Mouse (Mus musculus) heart, adult 9 months (tissue): Measurements from ENCODE around the gene Zfp324.

Experiments
- DNase-seq, 2 experiments: peaks; one replicate each; pipeline ENCODE4 v3.0.0; 2022; ENCODE audit warnings: low spot score in 2 of 2

The Zfp324 gene

DNA sequence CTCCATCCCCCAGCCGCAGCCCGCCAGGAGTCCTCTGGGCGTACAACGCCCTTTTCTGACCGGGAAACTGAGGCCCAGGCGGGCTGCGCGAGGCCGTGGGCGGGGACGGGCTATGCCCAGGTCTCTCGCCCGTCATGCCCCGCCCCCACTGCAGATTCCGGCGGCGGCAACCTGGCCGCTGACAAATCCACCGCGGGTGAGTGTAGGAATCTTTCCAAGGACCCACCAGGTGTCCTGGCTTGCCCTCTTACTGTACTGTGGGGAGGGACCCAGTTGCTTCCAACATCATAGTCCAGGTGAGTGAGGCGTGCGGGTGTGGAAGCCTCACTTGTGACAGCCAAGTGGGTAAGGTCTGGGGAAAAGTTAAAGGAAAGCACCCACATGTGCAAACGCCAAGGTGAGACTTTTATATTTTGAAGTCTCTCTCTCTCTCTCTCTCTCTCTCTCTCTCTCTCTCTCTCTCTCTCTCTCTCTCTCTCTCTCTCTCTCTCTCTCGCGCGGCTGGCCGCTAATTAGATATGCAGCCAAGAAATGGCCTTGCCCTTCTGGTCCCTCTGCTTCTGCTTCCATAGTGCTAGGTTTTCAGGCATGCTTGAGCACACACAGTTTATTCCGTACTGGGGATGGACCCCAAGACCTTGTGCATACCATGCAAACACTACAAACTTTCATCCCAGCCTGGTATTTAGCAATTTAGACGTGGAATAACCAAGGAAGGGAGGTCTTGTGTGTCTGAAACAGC, 637 bp downstream of the Zfp324 start:
- DNase-seq = peak in 1 of 2 experiments; percentile 35

- no peak for DNase-seq
These were observed 5.3 kb downstream of the Zfp324 start for GRCm38 (mm10) chr7:12970906-12971305.

- peak; percentile 99 for DNase-seq
These were observed 12.2 kb downstream of the Zfp324 start, which contains the start of gene Zfp446 for GRCm38 (mm10) chr7:12977682-12978389. Gene Zfp446 (plus strand): TSS chr7:12977848.

DNA sequence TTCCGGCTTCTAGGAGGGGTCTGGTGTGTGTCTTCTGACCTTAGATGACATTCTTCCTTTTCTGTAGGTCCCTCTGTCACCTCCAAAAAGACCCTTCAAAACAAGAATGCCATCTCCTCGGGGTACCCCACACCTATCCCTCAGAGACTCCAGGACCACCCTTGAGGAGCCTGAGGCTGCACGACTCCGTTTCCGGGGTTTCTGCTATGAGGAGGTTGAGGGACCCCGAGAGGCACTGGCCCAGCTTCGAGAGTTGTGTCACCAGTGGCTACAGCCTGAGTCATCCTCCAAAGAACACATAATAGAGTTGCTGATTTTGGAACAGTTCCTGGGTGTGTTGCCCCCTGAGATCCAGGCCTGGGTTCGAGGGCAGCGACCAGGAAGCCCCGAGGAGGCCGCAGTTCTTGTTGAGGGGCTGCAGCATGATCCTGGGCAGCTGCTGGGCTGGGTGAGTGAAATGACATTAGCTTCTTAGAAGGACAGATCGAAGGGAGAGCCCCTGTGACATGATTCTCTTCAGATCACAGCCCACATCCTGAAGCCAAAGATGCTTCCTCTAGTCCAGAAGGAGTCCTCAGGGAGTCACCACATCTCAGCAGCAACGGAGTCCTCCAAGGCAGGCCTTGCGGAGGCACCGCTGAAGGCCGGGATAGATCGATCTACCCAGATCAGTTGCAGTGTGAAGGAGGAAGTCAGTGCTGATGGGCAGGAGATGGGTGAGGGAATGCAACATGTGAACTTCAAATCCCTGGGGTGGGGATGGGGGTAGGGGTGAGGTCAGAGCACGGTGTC, 13.5 kb downstream of the Zfp324 start:
- peak in 1 of 2 experiments; percentile 19 for DNase-seq

DNA sequence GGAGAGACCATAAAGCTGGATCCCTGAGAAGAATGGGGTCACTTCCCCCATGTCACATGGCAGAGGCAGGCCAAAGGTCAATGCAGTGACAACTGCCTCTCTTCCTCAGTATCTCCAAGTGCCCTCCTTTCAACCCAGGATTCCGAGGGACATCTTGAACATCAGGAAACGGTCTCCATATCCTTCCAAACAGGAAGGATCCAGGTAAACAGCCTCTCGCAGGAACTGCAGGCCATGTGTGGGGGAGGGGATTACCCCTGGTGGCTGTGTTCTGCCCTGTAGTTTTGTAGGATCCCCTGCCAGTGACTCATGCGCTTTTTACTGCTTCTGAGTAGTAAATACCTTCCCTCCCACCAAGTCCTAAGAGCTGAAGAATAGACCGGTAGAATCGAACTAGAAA, 14.1 kb downstream of the Zfp324 start:
- no peak for DNase-seq

GRCm38 (mm10) chr7:12980291-12980690, 14.7 kb downstream of the Zfp324 start:
- no peak for DNase-seq

- no peak for DNase-seq
These were observed 20.1 kb downstream of the Zfp324 start for GRCm38 (mm10) chr7:12985724-12986123.

DNA sequence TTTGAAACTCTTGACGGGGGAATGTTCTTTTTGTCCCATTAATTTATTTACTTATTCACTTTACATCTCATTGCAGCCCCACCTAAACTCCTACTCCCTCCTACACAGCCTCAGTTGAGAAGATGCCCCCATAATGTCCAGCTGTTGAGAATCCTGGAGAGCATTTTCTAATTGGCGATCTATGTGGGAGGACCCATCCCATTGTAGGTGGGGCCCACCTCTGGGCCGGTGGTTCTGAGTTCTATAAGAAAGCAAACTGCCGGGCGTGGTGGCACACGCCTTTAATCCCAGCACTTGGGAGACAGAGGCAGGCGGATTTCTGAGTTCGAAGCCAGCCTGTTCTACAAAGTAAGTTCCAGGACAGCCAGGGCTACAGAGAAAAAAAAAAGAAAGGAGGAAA, 21.3 kb downstream of the Zfp324 start:
- DNase-seq = no peak

DNA sequence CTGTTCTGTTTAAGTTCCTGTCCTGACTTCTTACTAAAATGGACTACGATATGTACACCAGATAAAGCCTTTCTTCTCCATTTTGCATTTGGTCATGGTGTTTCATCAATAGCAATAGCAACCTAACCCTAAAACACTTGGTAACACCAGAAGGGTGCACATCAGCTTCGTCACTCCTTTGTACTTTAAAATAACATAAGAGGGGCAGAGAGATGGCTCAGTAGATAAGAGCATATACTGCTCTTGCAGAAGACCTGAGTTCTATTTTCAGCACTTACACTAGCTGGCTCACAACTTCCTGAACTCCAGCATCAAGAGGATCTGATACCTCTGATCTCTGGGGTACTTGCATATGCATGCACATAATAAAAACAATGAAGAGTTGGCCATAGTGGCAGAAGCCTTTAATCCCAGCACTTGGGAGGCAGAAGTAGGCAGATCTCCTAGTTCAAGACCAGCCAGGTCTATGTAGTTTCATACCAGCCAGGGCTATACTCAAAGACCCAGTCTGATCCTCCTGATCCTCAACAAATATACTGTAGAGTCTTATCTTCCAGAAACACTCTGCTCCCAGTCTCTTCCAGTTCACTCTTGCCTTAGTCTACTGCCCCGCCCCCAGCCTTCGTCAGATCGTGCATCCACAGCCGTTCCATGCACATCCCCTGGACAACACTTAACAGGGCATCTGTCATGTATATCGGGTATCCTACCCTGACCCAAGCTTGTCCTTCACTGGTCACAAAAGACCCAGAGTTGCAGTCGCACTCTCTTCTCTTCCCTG, 22.0 kb downstream of the Zfp324 start:
- no peak for DNase-seq

GRCm38 (mm10) chr7:12992222-12992621, 26.6 kb downstream of the Zfp324 start:
- DNase-seq = no peak

- DNase-seq = no peak
These were observed 27.5 kb downstream of the Zfp324 start for GRCm38 (mm10) chr7:12993148-12993547.

- no peak for DNase-seq
These were observed 30.2 kb downstream of the Zfp324 start for GRCm38 (mm10) chr7:12995862-12996261.

DNA sequence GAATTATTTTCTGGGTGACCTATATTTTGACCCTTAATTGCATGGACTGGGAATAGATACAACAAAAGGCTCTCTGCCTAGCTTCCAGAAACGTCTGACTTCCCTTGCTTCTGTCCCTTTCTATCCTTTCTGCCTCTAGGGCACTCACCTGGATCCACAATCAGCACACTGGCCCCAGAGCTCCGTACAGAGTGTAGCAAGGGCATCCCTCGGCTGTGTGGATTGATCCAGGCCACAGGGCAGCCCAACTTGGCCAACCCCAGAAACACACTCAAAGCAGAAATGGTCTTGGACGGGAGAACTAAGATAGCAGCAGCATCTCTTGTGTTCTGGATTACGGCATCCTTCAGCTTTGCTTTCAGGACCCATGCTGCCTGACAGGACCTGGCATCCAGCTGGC, 31.6 kb downstream of the Zfp324 start:
- no peak for DNase-seq

DNA sequence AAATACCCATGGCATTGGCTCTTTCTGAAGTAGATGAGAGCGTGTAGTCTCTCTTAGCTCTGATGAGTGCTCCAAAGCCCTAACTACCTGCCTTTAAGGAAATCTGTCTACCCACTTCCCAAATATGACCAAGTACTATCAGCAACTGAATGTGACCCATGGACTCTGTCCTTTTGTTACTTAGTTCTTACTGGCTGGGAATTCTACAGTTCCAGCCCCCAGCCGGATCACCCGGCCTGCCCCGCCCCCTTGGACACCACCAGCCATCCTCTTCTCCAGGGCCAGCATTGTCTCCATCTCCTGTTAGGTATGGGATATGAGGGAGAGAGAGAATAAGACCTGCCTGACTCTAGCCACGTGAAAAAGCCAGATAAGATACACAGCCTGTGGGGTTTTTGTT, 32.4 kb downstream of the Zfp324 start, which contains the start of gene Slc27a5:
TSS of gene Slc27a5 (minus strand) at position 140 of the 400 bp plus-strand sequence.
- DNase-seq = no peak

DNA sequence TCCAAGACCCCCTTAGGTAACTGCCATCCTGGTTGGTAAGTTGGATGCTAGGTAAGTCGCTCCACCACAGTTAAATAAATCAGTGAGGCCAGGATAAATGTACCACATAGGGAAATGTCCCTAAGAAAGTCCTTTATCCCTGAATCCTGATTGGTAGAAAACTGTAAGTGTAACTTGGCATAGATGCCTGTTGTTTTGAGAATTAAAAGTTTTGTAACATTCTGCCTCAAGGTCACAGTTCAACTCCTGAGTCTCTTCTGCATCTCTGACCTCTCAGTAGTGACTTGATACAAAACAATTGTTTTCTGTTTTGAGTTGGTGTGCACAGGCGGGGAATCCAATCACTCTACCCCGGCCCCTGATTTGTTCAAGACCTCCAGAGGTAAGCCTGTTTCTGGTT, 33.2 kb downstream of the Zfp324 start, which contains the start of gene Trim28:
TSS of gene Trim28 (plus strand) at position 264 of the 400 bp plus-strand sequence.
- DNase-seq = no peak

- no peak for DNase-seq
These were observed 35.9 kb downstream of the Zfp324 start for GRCm38 (mm10) chr7:13001584-13001983.

GRCm38 (mm10) chr7:13003380-13003779, 37.7 kb downstream of the Zfp324 start:
- DNase-seq = no peak

DNA sequence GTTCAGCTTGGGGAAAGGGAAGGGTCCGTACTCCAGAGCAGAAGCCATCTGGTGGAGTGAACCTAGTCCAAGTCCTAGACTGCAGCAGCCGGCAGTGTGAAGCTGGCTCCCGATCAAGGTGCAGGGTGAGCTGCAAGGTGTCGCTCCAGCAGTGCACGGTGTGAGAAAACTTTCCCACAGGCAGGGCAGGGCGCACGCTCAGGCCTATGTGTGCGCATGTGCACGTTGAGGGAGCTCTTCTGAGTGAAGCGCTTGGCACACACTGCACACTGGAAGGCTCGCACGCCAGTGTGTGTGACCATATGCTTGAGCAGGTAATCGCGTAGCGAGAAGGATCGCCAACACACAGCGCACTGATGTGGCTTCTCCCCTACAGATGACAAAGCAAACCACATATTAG, 40.4 kb downstream of the Zfp324 start:
- DNase-seq = no peak

- DNase-seq = no peak
These were observed 40.9 kb downstream of the Zfp324 start for GRCm38 (mm10) chr7:13006531-13006930.

DNA sequence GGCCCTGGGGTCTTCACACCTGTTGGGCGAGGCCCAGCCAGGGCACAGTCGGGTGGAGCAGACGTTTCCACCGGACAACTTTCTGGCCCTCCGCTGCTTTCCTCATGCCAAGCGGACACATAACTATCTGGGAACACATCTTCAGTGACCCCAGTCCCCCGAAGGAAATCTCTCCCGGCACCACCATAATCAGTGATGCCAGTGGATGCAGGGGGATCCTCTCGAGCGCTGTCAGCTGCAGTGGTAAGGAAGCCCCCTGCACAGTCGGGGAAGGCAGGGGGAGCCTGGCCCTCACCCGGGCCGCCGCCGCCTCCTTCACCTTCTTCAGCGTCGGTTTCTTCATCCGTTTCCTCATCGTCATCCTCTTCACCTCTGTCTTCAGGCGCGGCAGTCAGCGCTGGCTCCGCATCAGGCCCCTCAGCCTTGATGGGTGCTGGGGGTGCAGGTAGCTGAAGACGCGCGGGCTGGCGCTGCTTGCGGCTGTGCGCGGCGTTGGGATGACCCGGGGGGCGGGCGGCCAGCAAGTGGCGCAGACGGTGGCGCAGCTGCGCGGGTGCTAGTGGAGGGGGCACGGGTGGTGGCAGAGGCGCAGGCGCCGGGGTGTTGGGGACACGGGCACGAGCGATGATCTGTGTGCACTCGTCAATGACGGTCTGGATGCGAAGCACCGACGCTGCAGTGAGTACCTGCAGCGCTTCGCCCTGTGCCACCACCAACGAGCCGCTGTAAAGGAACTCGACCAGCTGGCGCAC, 41.9 kb downstream of the Zfp324 start:
- DNase-seq = no peak
